Mouse (Mus musculus): ENCODE results near the gene Nfix.
A peak's percentile ranks its signal among the peaks of the same experiment; 100 is the strongest.

Gene Nfix

GRCm38 (mm10) chr8:84738266-84738665 is 61.9 kb downstream of the Nfix start:
- DNase-seq (ENCODE audit: low spot score) = no peak

GRCm38 (mm10) chr8:84737608-84738007 is 62.5 kb downstream of the Nfix start:
- peak; percentile 85 for DNase-seq (ENCODE audit: low spot score)

- no peak for DNase-seq (ENCODE audit: low spot score)
Observed at GRCm38 (mm10) chr8:84736521-84736920, 63.6 kb downstream of the Nfix start.

GRCm38 (mm10) chr8:84735597-84735996 is 64.5 kb downstream of the Nfix start:
- DNase-seq (ENCODE audit: low spot score) = no peak

- no peak for DNase-seq (ENCODE audit: low spot score)
Observed at GRCm38 (mm10) chr8:84734680-84735079, 65.5 kb downstream of the Nfix start.

GRCm38 (mm10) chr8:84733959-84734358 is 66.2 kb downstream of the Nfix start:
- no peak for DNase-seq (ENCODE audit: low spot score)

GRCm38 (mm10) chr8:84732996-84733395 is 67.1 kb downstream of the Nfix start:
- no peak for DNase-seq (ENCODE audit: low spot score)

- peak; percentile 58 for DNase-seq (ENCODE audit: low spot score)
Observed at GRCm38 (mm10) chr8:84732545-84732944, 67.6 kb downstream of the Nfix start.

GRCm38 (mm10) chr8:84731371-84732177 is 68.6 kb downstream of the Nfix start:
- no peak for DNase-seq (ENCODE audit: low spot score)

GRCm38 (mm10) chr8:84730541-84731370 is 69.4 kb downstream of the Nfix start:
- no peak for DNase-seq (ENCODE audit: low spot score)

- no peak for DNase-seq (ENCODE audit: low spot score)
Observed at GRCm38 (mm10) chr8:84729921-84730362, 70.2 kb downstream of the Nfix start.

GRCm38 (mm10) chr8:84728474-84728873 is 71.7 kb downstream of the Nfix start:
- DNase-seq (ENCODE audit: low spot score) = peak; percentile 62

GRCm38 (mm10) chr8:84725941-84726259 is 74.2 kb downstream of the Nfix start:
- DNase-seq (ENCODE audit: low spot score) = peak; percentile 79

- DNase-seq (ENCODE audit: low spot score) = no peak
Observed at GRCm38 (mm10) chr8:84725246-84725940, 74.8 kb downstream of the Nfix start.

- no peak for DNase-seq (ENCODE audit: low spot score)
Observed at GRCm38 (mm10) chr8:84724683-84725082, 75.5 kb downstream of the Nfix start.

- DNase-seq (ENCODE audit: low spot score) = no peak
Observed at GRCm38 (mm10) chr8:84723571-84723900, 76.6 kb downstream of the Nfix start.

GRCm38 (mm10) chr8:84722850-84723570 is 77.1 kb downstream of the Nfix start, which contains the start of gene G430095P16Rik:
G430095P16Rik (plus strand) TSS chr8:84723007.
- DNase-seq (ENCODE audit: low spot score) = peak; percentile 77

- no peak for DNase-seq (ENCODE audit: low spot score)
Observed at GRCm38 (mm10) chr8:84722530-84722849, 77.7 kb downstream of the Nfix start.

- no peak for DNase-seq (ENCODE audit: low spot score)
Observed at GRCm38 (mm10) chr8:84718959-84719690, 81.0 kb downstream of the Nfix start.

GRCm38 (mm10) chr8:84718476-84718875 is 81.7 kb downstream of the Nfix start:
- no peak for DNase-seq (ENCODE audit: low spot score)

- no peak for DNase-seq (ENCODE audit: low spot score)
Observed at GRCm38 (mm10) chr8:84716790-84717189, 83.4 kb downstream of the Nfix start.
